Mouse (Mus musculus): Measurements from ENCODE around the gene Tnk1.

Gene Tnk1

GRCm38 (mm10) chr11:69858113-69858998, at the start of gene Tnk1:
Gene Tnk1, minus strand, starts transcription at chr11:69858730.
- Histone ChIP-seq H3K27me3 (ENCODE audit: insufficient read depth, low read length) (peaks cover 27% of the 10 kb centered on the region), H3K4me3 (replicated peaks; ENCODE audit: low read length) (peak within 1 kb of the TSS; percentile 75), H3K4me1 (replicated peaks; ENCODE audit: low read depth, low read length) (peaks cover 59% of the 10 kb centered on the region), H3K36me3 (ENCODE audit: insufficient read depth, low read length) (peaks cover 15% of the 10 kb centered on the region), H3K9me3 (ENCODE audit: low read length) (no peaks in the 10 kb centered on the region)
- TF ChIP-seq POU5F1 (IDR thresholded peaks at IDR 0.05; ENCODE audit: borderline replicate concordance, low read length) (no peak), NANOG (IDR thresholded peaks at IDR 0.05; ENCODE audit: borderline replicate concordance, low read length) (no peak), CTCF (conservative IDR thresholded peaks at IDR 0.05; ENCODE audit: low read length) (no peak)

GRCm38 (mm10) chr11:69904311-69904710, 45.8 kb upstream of the Tnk1 start:
- H3K4me1 ChIP-seq (replicated peaks; ENCODE audit: low read depth, low read length), result peaks cover 46% of the 10 kb centered on the region
- no peaks in the 10 kb centered on the region for H3K9me3 ChIP-seq (ENCODE audit: low read length)
- H3K36me3 ChIP-seq (ENCODE audit: insufficient read depth, low read length), result peaks cover 62% of the 10 kb centered on the region
- 0 out of 2 replicates have a peak, but pooled peaks cover under 1% of the 10 kb centered on the region for H3K27me3 ChIP-seq (ENCODE audit: insufficient read depth, low read length)
- TF ChIP-seq CTCF (conservative IDR thresholded peaks at IDR 0.05; ENCODE audit: low read length) (no peak), POU5F1 (IDR thresholded peaks at IDR 0.05; ENCODE audit: borderline replicate concordance, low read length) (no peak), NANOG (IDR thresholded peaks at IDR 0.05; ENCODE audit: borderline replicate concordance, low read length) (no peak)
- no peak overlapping the region for H3K4me3 ChIP-seq (replicated peaks; ENCODE audit: low read length)

DNA sequence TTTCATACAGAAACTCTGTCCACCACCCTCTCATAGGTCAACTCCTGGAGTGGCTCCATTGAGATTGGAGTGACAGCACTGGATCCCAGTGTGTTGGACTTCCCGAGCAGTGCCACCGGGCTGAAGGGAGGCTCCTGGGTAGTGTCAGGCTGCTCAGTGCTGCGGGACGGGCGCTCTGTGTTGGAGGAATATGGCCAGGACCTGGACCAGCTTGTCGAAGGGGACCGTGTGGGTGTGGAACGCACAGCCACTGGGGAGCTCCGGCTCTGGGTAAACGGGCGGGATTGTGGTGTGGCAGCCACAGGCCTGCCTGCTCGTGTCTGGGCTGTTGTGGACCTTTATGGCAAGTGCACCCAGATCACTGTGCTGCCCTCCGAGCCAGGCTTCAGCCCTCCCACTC, 44.4 kb upstream of the Tnk1 start:
- no peak for TF ChIP-seq POU5F1 (IDR thresholded peaks at IDR 0.05; ENCODE audit: borderline replicate concordance, low read length)
- TF ChIP-seq CTCF (conservative IDR thresholded peaks at IDR 0.05; ENCODE audit: low read length), result no peak
- no peak for TF ChIP-seq NANOG (IDR thresholded peaks at IDR 0.05; ENCODE audit: borderline replicate concordance, low read length)
- Histone ChIP-seq H3K36me3 (ENCODE audit: insufficient read depth, low read length) (peaks cover 49% of the 10 kb centered on the region), H3K4me1 (replicated peaks; ENCODE audit: low read depth, low read length) (peaks cover 59% of the 10 kb centered on the region), H3K4me3 (replicated peaks; ENCODE audit: low read length) (peak overlapping the region; percentile 93), H3K27me3 (ENCODE audit: insufficient read depth, low read length) (peaks cover 8% of the 10 kb centered on the region; the same call in 1 of the 2 replicates), H3K9me3 (ENCODE audit: low read length) (no peaks in the 10 kb centered on the region)

GRCm38 (mm10) chr11:69901993-69902392, 43.5 kb upstream of the Tnk1 start:
- Histone ChIP-seq H3K4me1 (replicated peaks; ENCODE audit: low read depth, low read length) (peaks cover 65% of the 10 kb centered on the region), H3K36me3 (ENCODE audit: insufficient read depth, low read length) (peaks cover 39% of the 10 kb centered on the region), H3K27me3 (ENCODE audit: insufficient read depth, low read length) (peaks cover 8% of the 10 kb centered on the region; the same call in 1 of the 2 replicates), H3K9me3 (ENCODE audit: low read length) (no peaks in the 10 kb centered on the region), H3K4me3 (replicated peaks; ENCODE audit: low read length) (peak overlapping the region; percentile 93)
- no peak for TF ChIP-seq NANOG (IDR thresholded peaks at IDR 0.05; ENCODE audit: borderline replicate concordance, low read length)
- no peak for TF ChIP-seq POU5F1 (IDR thresholded peaks at IDR 0.05; ENCODE audit: borderline replicate concordance, low read length)
- TF ChIP-seq CTCF (conservative IDR thresholded peaks at IDR 0.05; ENCODE audit: low read length), result no peak

DNA sequence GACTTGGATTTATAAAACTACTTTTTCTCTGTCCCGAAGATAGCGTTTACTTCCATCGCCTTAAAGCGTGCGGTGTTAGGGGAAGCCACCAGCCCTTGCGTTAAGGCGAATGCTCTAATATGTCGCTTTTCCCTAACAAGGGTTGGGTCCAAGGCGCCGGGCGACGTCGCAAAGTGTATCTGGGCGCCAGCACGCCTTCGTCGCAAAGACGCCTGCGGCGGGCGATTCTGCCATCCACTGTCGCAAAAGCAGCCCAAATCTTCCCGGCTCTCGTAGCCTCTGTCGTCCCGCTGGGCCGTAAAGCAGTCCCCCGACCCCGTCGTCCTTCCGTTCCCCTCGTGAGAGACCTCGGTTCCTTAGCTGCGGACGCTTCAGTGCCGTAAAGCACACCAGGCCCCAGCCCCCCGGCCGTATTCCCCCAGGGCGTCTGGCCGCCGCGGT, 42.9 kb upstream of the Tnk1 start:
- H3K27me3 ChIP-seq (ENCODE audit: insufficient read depth, low read length), result peaks cover 8% of the 10 kb centered on the region; the same call in 1 of the 2 replicates
- TF ChIP-seq NANOG (IDR thresholded peaks at IDR 0.05; ENCODE audit: borderline replicate concordance, low read length) (no peak), POU5F1 (IDR thresholded peaks at IDR 0.05; ENCODE audit: borderline replicate concordance, low read length) (no peak), CTCF (conservative IDR thresholded peaks at IDR 0.05; ENCODE audit: low read length) (no peak)
- no peaks in the 10 kb centered on the region for H3K9me3 ChIP-seq (ENCODE audit: low read length)
- H3K36me3 ChIP-seq (ENCODE audit: insufficient read depth, low read length), result peaks cover 33% of the 10 kb centered on the region
- H3K4me1 ChIP-seq (replicated peaks; ENCODE audit: low read depth, low read length), result peaks cover 59% of the 10 kb centered on the region
- peak overlapping the region; percentile 93 for H3K4me3 ChIP-seq (replicated peaks; ENCODE audit: low read length)

GRCm38 (mm10) chr11:69900471-69901405, 42.2 kb upstream of the Tnk1 start, which contains the start of the genes 2810408A11Rik and Neurl4:
Gene 2810408A11Rik, minus strand, starts transcription at chr11:69900987.
Gene Neurl4, plus strand, starts transcription at chr11:69901072.
- H3K36me3 ChIP-seq (ENCODE audit: insufficient read depth, low read length), result peaks cover 26% of the 10 kb centered on the region
- H3K4me3 ChIP-seq (replicated peaks; ENCODE audit: low read length), result peak within 1 kb of the TSS; percentile 93
- peaks cover 8% of the 10 kb centered on the region; the same call in 1 of the 2 replicates for H3K27me3 ChIP-seq (ENCODE audit: insufficient read depth, low read length)
- H3K9me3 ChIP-seq (ENCODE audit: low read length), result no peaks in the 10 kb centered on the region
- peaks cover 58% of the 10 kb centered on the region for H3K4me1 ChIP-seq (replicated peaks; ENCODE audit: low read depth, low read length)
- TF ChIP-seq POU5F1 (IDR thresholded peaks at IDR 0.05; ENCODE audit: borderline replicate concordance, low read length) (no peak), NANOG (IDR thresholded peaks at IDR 0.05; ENCODE audit: borderline replicate concordance, low read length) (no peak), CTCF (conservative IDR thresholded peaks at IDR 0.05; ENCODE audit: low read length) (no peak)

DNA sequence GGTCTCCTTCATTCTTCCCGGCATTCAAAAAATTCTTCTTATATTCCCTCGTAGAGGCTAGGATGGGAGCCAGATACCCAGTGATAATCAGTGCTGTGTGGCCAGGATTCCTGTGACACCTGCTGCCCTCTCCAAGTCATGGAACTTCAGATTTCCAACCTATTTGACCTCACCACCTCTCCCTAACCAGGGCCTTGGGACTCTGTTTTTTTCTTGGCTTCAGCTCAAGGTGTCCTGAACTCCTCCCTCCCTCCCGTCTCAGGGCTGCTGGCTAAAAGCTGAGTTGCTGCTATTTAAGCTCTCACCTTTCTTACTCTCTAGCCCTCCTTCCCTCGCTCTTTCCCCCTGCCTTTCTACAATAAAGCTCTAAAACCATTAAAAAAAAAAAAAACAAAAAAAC, 41.3 kb upstream of the Tnk1 start:
- no peaks in the 10 kb centered on the region for H3K9me3 ChIP-seq (ENCODE audit: low read length)
- peak overlapping the region; percentile 93 for H3K4me3 ChIP-seq (replicated peaks; ENCODE audit: low read length)
- H3K27me3 ChIP-seq (ENCODE audit: insufficient read depth, low read length), result peaks cover 8% of the 10 kb centered on the region; the same call in 1 of the 2 replicates
- peaks cover 66% of the 10 kb centered on the region for H3K4me1 ChIP-seq (replicated peaks; ENCODE audit: low read depth, low read length)
- H3K36me3 ChIP-seq (ENCODE audit: insufficient read depth, low read length), result peaks cover 18% of the 10 kb centered on the region
- TF ChIP-seq NANOG (IDR thresholded peaks at IDR 0.05; ENCODE audit: borderline replicate concordance, low read length) (no peak), POU5F1 (IDR thresholded peaks at IDR 0.05; ENCODE audit: borderline replicate concordance, low read length) (no peak), CTCF (conservative IDR thresholded peaks at IDR 0.05; ENCODE audit: low read length) (no peak)
